Mouse (Mus musculus): ENCODE results near the gene Sec61b. TPM values are rescaled to one million over a fixed set of nuclear protein-coding genes. Genes with fewer than 3 reads are reported as not detected.

Gene Sec61b
- polyA plus RNA-seq (2012; rRNA removed) (177 and 257 TPM in 2 replicates), polyA plus RNA-seq (2014; fragmentation: Nextera tagmentation; extraction: Ambion mirVana) (266 and 271 TPM in 2 replicates)

DNA sequence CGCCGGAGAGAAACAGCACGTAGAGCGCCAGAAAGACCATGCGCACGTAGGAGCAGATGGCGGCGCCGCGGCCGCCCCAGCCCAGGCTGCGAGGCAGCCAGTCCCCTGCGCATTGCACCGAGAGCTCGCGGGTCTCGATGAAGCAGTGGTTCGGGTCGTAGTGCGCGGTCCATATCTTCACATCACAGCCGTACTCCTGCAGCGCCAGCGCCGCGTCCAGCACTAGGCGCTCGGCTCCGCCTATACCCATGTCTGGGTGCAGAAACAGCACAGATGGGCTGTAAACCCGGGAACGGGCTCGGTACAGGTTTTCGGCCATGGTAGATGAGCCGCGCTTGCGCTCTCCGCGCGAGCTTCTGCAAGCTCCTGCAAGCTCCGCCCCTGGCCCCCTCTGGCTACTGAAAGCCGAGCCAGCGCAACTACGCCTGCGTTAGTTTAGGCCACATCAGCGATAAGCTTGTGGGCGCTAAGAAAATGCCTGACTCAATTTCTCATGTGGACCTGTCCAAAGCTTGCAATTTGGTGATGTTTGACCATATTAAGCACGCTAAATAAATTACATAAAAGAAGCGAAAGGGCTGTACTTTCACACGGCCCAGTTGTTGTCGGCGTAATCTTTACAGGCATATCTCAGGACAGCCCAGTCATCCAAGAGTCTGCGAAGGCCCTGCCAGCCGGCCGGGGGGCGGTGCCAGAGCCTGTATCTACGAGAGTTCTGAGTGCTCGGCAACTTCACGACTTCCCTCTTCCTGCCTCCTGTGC, at the start of gene Sec61b, which contains the start of gene Alg2:
Gene Sec61b (plus strand): TSS at position 691 of the 762 bp plus-strand sequence.
Gene Alg2 (minus strand): TSS at position 366 of the 762 bp plus-strand sequence.
- peaks cover 21% of the 10 kb centered on the region for H3K36me3 ChIP-seq (replicated peaks; ENCODE audit: control insufficient read depth, insufficient read depth, low read depth)
- DNase-seq (ENCODE audit: low read depth in 3 of 3, low spot score in 3 of 3) (peak; percentile 95 to 97 (median 95)), ATAC-seq (ENCODE audit: insufficient read depth) (peak; percentile 97)
- no peaks in the 10 kb centered on the region for H3K27me3 ChIP-seq (ENCODE audit: control insufficient read depth, insufficient read depth, low read length)
- H3K4me2 ChIP-seq (ENCODE audit: low read depth) = peak within 1 kb of the TSS; percentile 91
- TF ChIP-seq CTCF (IDR thresholded peaks at IDR 0.05; ENCODE audit: low read depth) (peak; percentile 31; the same call in 1 of the 2 replicates), EP300 (IDR thresholded peaks at IDR 0.05; ENCODE audit: low read depth) (peak; percentile 78)
- peaks cover 11 to 14% of the 10 kb centered on the region in 2 experiments for H3K4me1 ChIP-seq (replicated peaks; ENCODE audit: control insufficient read depth in 2 of 2, insufficient read depth in 2 of 2, low read length in 1 of 2)
- WGBS (ENCODE audit: insufficient replicate concordance) = under 1% methylated on average over 57 of the region's 58 CpGs
- peak within 1 kb of the TSS; percentile 96 to 97 for H3K4me3 ChIP-seq (ENCODE audit: insufficient read depth in 1 of 2, low read depth in 2 of 2, low read length in 2 of 2)
- peak within 1 kb of the TSS; percentile 90 for H3K9ac ChIP-seq (replicated peaks)
- no peaks in the 10 kb centered on the region for H3K9me3 ChIP-seq (ENCODE audit: control insufficient read depth, low read length)
- H3K27ac ChIP-seq = peak within 1 kb of the TSS; percentile 81

DNA sequence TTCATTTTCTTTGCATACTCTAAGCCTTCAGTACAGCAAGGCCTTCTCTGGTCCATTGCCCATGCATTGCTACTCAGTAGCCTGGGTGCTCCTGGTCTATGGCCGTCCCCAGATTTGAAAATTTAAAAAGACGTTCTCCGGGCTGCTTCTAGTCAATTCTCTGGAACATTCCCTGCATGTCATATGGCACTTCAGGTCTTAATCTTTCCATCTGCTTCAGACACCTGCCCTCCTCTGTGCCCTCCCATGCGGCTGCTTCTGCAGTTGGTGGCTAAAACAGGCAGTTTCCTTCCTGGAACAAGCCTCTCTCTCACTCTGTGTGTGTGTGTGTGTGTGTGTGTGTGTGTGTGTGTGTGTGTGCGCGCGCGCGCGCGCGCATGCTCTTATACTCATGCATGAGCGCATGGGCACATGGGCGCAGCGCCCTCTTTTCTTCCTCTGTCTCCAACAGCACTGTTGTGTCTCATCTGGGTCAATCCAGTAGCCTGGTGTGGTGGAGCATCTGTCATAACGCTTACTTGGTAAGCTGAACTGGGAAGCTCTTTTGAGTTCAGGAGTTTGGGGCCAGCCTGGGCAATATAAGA, 49.1 kb upstream of the Sec61b start:
- no peak for ATAC-seq (ENCODE audit: insufficient read depth)
- DNase-seq (ENCODE audit: low read depth in 3 of 3, low spot score in 3 of 3) = no peak
- peaks cover 0 to 8% of the 10 kb centered on the region in 2 experiments; a peak in 2 of 4 replicates for H3K4me1 ChIP-seq (replicated peaks; ENCODE audit: control insufficient read depth in 2 of 2, insufficient read depth in 2 of 2, low read length in 1 of 2)

DNA sequence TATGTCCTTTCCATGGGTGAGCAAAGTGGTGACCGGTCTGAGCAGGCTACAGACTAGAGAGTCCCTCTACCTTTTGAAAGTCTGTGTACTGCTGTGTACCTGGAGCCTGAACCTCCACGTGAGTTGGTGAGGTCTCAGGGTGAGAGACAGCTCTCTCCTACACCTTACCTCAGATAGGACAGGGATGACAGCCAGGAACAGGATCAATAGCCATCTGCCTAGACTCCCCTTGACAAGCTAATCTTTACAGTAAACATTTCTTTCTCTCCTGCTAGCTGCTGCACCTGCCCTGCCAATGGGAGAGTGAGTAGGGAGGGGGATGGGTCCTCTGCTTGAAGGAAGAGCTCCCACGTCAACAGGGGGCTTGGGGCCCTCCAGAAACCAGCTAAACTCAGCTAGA, 46.9 kb upstream of the Sec61b start:
- Histone ChIP-seq H3K36me3 (replicated peaks; ENCODE audit: control insufficient read depth, insufficient read depth, low read depth) (no peaks in the 10 kb centered on the region), H3K9ac (replicated peaks) (no peak overlapping the region), H3K27ac (no peak overlapping the region), H3K4me3 (ENCODE audit: insufficient read depth in 1 of 2, low read depth in 2 of 2, low read length in 2 of 2) (no peak overlapping the region), H3K9me3 (ENCODE audit: control insufficient read depth, low read length) (no peaks in the 10 kb centered on the region), H3K27me3 (ENCODE audit: control insufficient read depth, insufficient read depth, low read length) (no peaks in the 10 kb centered on the region), H3K4me1 (replicated peaks; ENCODE audit: control insufficient read depth in 2 of 2, insufficient read depth in 2 of 2, low read length in 1 of 2) (peaks cover 0 to under 1% of the 10 kb centered on the region in 2 experiments; a peak in 1 of 4 replicates), H3K4me2 (ENCODE audit: low read depth) (no peak overlapping the region)
- ATAC-seq (ENCODE audit: insufficient read depth) = no peak
- 47% methylated on average over 3 of the region's 3 CpGs for WGBS (ENCODE audit: insufficient replicate concordance)
- no peak for TF ChIP-seq EP300 (IDR thresholded peaks at IDR 0.05; ENCODE audit: low read depth)
- TF ChIP-seq CTCF (IDR thresholded peaks at IDR 0.05; ENCODE audit: low read depth) = no peak
- DNase-seq (ENCODE audit: low read depth in 3 of 3, low spot score in 3 of 3) = no peak

More for the DNA sequence above, 49.1 kb upstream of the Sec61b start:
- H3K27me3 ChIP-seq (ENCODE audit: control insufficient read depth, insufficient read depth, low read length) = no peaks in the 10 kb centered on the region
- no peak overlapping the region for H3K9ac ChIP-seq (replicated peaks)
- H3K36me3 ChIP-seq (replicated peaks; ENCODE audit: control insufficient read depth, insufficient read depth, low read depth) = no peaks in the 10 kb centered on the region
- no peak overlapping the region for H3K27ac ChIP-seq
- H3K4me2 ChIP-seq (ENCODE audit: low read depth) = no peak overlapping the region
- no peak overlapping the region for H3K4me3 ChIP-seq (ENCODE audit: insufficient read depth in 1 of 2, low read depth in 2 of 2, low read length in 2 of 2)
- no peak for TF ChIP-seq EP300 (IDR thresholded peaks at IDR 0.05; ENCODE audit: low read depth)
- TF ChIP-seq CTCF (IDR thresholded peaks at IDR 0.05; ENCODE audit: low read depth) = no peak
- H3K9me3 ChIP-seq (ENCODE audit: control insufficient read depth, low read length) = no peaks in the 10 kb centered on the region
- 68% methylated on average over 16 of the region's 16 CpGs for WGBS (ENCODE audit: insufficient replicate concordance)

DNA sequence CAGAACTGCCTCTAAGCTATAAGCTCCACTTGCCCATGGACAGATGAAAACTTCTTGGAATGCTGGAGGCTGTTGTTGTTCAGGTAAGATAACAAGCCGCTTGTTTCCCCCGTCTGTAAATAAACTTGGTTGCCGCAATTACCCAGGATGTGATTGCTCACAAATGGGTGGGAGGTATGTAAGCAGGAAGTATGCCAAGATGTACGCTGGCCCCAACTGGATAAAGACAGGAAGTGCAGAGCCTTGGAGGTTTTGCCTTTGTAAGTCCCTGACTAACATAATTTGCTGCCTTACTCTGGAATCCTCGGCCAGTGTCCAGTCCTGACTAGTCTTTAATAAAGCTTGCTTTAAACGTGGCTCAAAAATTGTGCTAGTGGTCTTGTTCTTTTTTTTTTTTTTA, 43.9 kb upstream of the Sec61b start:
- no peaks in the 10 kb centered on the region for H3K4me1 ChIP-seq (replicated peaks; ENCODE audit: control insufficient read depth in 2 of 2, insufficient read depth in 2 of 2, low read length in 1 of 2)
- no peak overlapping the region for H3K27ac ChIP-seq
- H3K4me2 ChIP-seq (ENCODE audit: low read depth) = no peak overlapping the region
- H3K9me3 ChIP-seq (ENCODE audit: control insufficient read depth, low read length) = no peaks in the 10 kb centered on the region
- ATAC-seq (ENCODE audit: insufficient read depth) (no peak), DNase-seq (ENCODE audit: low read depth in 3 of 3, low spot score in 3 of 3) (no peak)
- H3K9ac ChIP-seq (replicated peaks) = no peak overlapping the region
- H3K4me3 ChIP-seq (ENCODE audit: insufficient read depth in 1 of 2, low read depth in 2 of 2, low read length in 2 of 2) = no peak overlapping the region
- H3K36me3 ChIP-seq (replicated peaks; ENCODE audit: control insufficient read depth, insufficient read depth, low read depth) = no peaks in the 10 kb centered on the region
- TF ChIP-seq CTCF (IDR thresholded peaks at IDR 0.05; ENCODE audit: low read depth) (no peak), EP300 (IDR thresholded peaks at IDR 0.05; ENCODE audit: low read depth) (no peak)
- 39% methylated on average over 6 of the region's 6 CpGs for WGBS (ENCODE audit: insufficient replicate concordance)
- H3K27me3 ChIP-seq (ENCODE audit: control insufficient read depth, insufficient read depth, low read length) = no peaks in the 10 kb centered on the region

DNA sequence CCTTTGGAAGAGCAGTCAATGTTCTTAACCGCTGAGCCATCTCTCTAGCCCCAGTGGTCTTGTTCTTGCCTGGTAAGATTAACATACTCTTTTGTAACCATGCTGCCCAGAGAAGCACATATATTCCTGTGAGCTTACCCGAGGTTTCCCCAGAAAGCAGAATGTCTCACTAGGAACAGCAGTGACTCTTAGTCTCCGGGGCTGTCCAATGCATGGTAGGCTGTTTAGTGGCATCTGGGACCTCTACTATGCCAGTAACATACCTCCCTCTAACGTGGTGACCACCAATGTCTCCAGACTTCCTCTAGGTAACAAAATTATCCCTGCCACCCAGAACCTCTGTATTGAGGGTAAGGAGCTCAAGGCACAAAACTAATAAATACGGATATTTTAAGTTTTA, 43.4 kb upstream of the Sec61b start:
- 57% methylated on average over 5 of the region's 5 CpGs for WGBS (ENCODE audit: insufficient replicate concordance)
- no peak overlapping the region for H3K4me3 ChIP-seq (ENCODE audit: insufficient read depth in 1 of 2, low read depth in 2 of 2, low read length in 2 of 2)
- ATAC-seq (ENCODE audit: insufficient read depth) (no peak), DNase-seq (ENCODE audit: low read depth in 3 of 3, low spot score in 3 of 3) (no peak)
- no peak overlapping the region for H3K27ac ChIP-seq
- H3K4me2 ChIP-seq (ENCODE audit: low read depth) = no peak overlapping the region
- H3K27me3 ChIP-seq (ENCODE audit: control insufficient read depth, insufficient read depth, low read length) = no peaks in the 10 kb centered on the region
- no peaks in the 10 kb centered on the region for H3K36me3 ChIP-seq (replicated peaks; ENCODE audit: control insufficient read depth, insufficient read depth, low read depth)
- no peaks in the 10 kb centered on the region for H3K9me3 ChIP-seq (ENCODE audit: control insufficient read depth, low read length)
- TF ChIP-seq CTCF (IDR thresholded peaks at IDR 0.05; ENCODE audit: low read depth) = no peak
- no peak for TF ChIP-seq EP300 (IDR thresholded peaks at IDR 0.05; ENCODE audit: low read depth)
- no peak overlapping the region for H3K9ac ChIP-seq (replicated peaks)
- H3K4me1 ChIP-seq (replicated peaks; ENCODE audit: control insufficient read depth in 2 of 2, insufficient read depth in 2 of 2, low read length in 1 of 2) = no peaks in the 10 kb centered on the region

All from liver, embryonic 14.5 days (tissue).